Mouse (Mus musculus): ENCODE results near the gene Dst. TPM values are rescaled to one million over a fixed set of nuclear protein-coding genes. Genes with fewer than 3 reads are reported as not detected.
A peak's percentile ranks its signal among the peaks of the same experiment; 100 is the strongest.

The Dst gene
- polyA plus RNA-seq, 1 experiment from 2014 or later, result 13.4 TPM

DNA sequence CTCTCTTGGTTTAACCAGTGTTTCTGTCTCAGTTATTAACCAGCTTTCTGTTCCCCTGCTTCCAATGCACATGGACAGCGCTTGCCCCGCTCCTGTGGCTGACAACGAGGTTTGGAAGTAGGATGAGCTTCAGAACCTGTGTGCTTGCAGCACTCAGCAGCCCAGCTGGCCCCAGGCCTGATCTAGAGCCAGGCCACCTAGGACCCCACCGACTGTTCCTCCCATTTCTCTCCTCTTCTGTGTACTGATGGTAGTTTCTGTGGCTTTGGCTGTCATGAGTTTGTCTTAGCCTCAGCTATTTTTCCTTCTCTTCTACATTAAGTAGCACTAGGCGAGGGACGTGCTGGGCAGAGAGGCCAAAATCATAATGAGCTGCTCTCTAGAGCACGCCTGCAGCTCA, 368.7 kb downstream of the Dst start:
- no peak overlapping the region for H3K9ac ChIP-seq (ENCODE audit: low read length)
- peaks cover 12% of the 10 kb centered on the region for H3K36me3 ChIP-seq (ENCODE audit: control insufficient read depth, insufficient read depth, low read length)
- H3K9me3 ChIP-seq (ENCODE audit: control insufficient read depth, low read length), result no peaks in the 10 kb centered on the region
- no peak overlapping the region for H3K4me2 ChIP-seq (ENCODE audit: low read depth, low read length)
- 0 out of 2 replicates have a peak, but pooled peaks cover 3% of the 10 kb centered on the region for H3K4me1 ChIP-seq (replicated peaks; ENCODE audit: control insufficient read depth, insufficient read depth, low read length)
- no peak for ATAC-seq (ENCODE audit: low read depth)
- 84% methylated on average over 7 of the region's 7 CpGs for WGBS
- no peak overlapping the region for H3K4me3 ChIP-seq (ENCODE audit: low read length)
- H3K27ac ChIP-seq (ENCODE audit: low read length), result peak overlapping the region; percentile 39; the same call in 1 of the 2 replicates
- no peaks in the 10 kb centered on the region for H3K27me3 ChIP-seq (ENCODE audit: control insufficient read depth, insufficient read depth, low read depth, low read length)

- 0 out of 2 replicates have a peak, but pooled peaks have one; percentile 56 for ATAC-seq (ENCODE audit: low read depth)
- Histone ChIP-seq H3K4me3 (ENCODE audit: low read length) (no peak overlapping the region), H3K9ac (ENCODE audit: low read length) (no peak overlapping the region), H3K36me3 (ENCODE audit: control insufficient read depth, insufficient read depth, low read length) (peaks cover 9% of the 10 kb centered on the region), H3K4me1 (replicated peaks; ENCODE audit: control insufficient read depth, insufficient read depth, low read length) (0 out of 2 replicates have a peak, but pooled peaks cover 3% of the 10 kb centered on the region), H3K4me2 (ENCODE audit: low read depth, low read length) (no peak overlapping the region), H3K27me3 (ENCODE audit: control insufficient read depth, insufficient read depth, low read depth, low read length) (no peaks in the 10 kb centered on the region), H3K9me3 (ENCODE audit: control insufficient read depth, low read length) (no peaks in the 10 kb centered on the region), H3K27ac (ENCODE audit: low read length) (no peak overlapping the region)
- 47% methylated on average over 8 of the region's 8 CpGs for WGBS
These were observed 369.2 kb downstream of the Dst start for GRCm38 (mm10) chr1:34277259-34277658.

DNA sequence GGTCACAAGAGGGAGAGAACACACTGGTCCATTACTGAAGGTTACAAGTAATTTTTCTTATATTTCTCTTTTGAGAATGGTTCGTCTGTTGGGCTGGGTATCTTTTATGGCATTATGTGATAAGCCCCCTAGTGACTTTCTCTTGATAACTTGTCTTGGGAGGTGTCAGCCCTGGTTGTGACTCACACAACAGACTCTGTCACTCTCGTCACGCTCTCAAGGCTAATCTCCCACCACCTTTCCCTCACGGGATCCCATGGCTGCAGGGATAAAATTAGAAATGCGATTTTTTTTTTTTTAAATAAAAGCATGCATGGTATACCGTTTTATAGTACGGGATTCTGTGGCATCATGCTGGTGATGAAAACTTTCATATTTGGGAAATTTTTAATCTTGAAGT, 375.5 kb downstream of the Dst start:
- no peak overlapping the region for H3K27ac ChIP-seq (ENCODE audit: low read length)

DNA sequence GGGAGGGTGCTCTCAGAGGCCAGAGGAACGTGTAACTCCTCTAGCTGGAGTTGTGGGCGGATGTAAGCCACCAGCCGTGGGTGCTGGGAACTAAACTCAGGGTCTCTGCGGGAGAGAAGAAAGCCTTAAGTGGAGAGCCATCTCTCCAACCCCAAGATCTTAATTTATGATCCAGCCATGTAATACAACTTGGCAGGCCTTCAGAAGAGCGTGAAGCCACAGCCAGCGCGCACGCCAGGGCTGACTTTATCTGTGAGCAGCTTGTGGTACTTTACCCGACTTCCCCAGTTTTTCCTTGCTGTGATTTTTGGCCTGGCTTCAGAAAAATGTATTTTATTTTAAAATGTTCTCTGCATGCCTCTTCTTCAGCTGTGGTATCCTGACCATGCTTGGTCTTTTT, 377.0 kb downstream of the Dst start:
- Histone ChIP-seq H3K4me3 (ENCODE audit: low read length) (no peak overlapping the region), H3K27me3 (ENCODE audit: control insufficient read depth, insufficient read depth, low read depth, low read length) (no peaks in the 10 kb centered on the region), H3K36me3 (ENCODE audit: control insufficient read depth, insufficient read depth, low read length) (peaks cover 5% of the 10 kb centered on the region), H3K9me3 (ENCODE audit: control insufficient read depth, low read length) (no peaks in the 10 kb centered on the region), H3K4me2 (ENCODE audit: low read depth, low read length) (no peak overlapping the region), H3K4me1 (replicated peaks; ENCODE audit: control insufficient read depth, insufficient read depth, low read length) (peaks cover 6% of the 10 kb centered on the region), H3K9ac (ENCODE audit: low read length) (no peak overlapping the region), H3K27ac (ENCODE audit: low read length) (no peak overlapping the region)
- no peak for ATAC-seq (ENCODE audit: low read depth)
- WGBS, result 61% methylated on average over 9 of the region's 9 CpGs

More for the DNA sequence above, 375.5 kb downstream of the Dst start:
- Histone ChIP-seq H3K9me3 (ENCODE audit: control insufficient read depth, low read length) (no peaks in the 10 kb centered on the region), H3K4me2 (ENCODE audit: low read depth, low read length) (no peak overlapping the region), H3K9ac (ENCODE audit: low read length) (no peak overlapping the region), H3K4me1 (replicated peaks; ENCODE audit: control insufficient read depth, insufficient read depth, low read length) (no peaks in the 10 kb centered on the region; the same call in 1 of the 2 replicates), H3K4me3 (ENCODE audit: low read length) (no peak overlapping the region), H3K36me3 (ENCODE audit: control insufficient read depth, insufficient read depth, low read length) (peaks cover 5% of the 10 kb centered on the region), H3K27me3 (ENCODE audit: control insufficient read depth, insufficient read depth, low read depth, low read length) (no peaks in the 10 kb centered on the region)
- ATAC-seq (ENCODE audit: low read depth), result no peak
- WGBS, result 78% methylated on average over 7 of the region's 7 CpGs

DNA sequence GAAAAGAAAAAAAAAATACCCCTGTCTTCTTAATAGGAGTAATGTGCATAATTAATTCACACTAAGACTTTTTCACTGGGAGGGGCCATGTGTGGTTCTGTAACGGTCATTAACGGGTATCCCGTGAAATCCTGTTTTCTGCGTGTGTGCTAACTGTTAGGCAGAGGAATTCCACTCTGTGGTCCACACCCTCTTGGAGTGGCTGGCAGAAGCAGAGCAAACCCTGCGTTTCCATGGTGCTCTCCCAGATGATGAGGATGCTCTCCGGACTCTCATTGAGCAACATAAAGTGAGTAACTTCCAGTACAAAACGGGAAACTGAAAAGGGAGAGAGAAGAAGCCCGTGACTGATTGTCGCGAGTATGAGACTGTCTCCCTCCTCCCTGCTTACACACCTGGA, 379.7 kb downstream of the Dst start:
- 72% methylated on average over 10 of the region's 10 CpGs for WGBS

GRCm38 (mm10) chr1:34288181-34288580, 380.2 kb downstream of the Dst start:
- Histone ChIP-seq H3K4me2 (ENCODE audit: low read depth, low read length) (no peak overlapping the region), H3K27ac (ENCODE audit: low read length) (no peak overlapping the region; the same call in 1 of the 2 replicates), H3K4me3 (ENCODE audit: low read length) (no peak overlapping the region), H3K4me1 (replicated peaks; ENCODE audit: control insufficient read depth, insufficient read depth, low read length) (peaks cover 6% of the 10 kb centered on the region), H3K36me3 (ENCODE audit: control insufficient read depth, insufficient read depth, low read length) (peaks cover 12% of the 10 kb centered on the region), H3K9me3 (ENCODE audit: control insufficient read depth, low read length) (0 out of 2 replicates have a peak, but pooled peaks cover 3% of the 10 kb centered on the region), H3K9ac (ENCODE audit: low read length) (no peak overlapping the region), H3K27me3 (ENCODE audit: control insufficient read depth, insufficient read depth, low read depth, low read length) (no peaks in the 10 kb centered on the region)
- no peak for ATAC-seq (ENCODE audit: low read depth)
- 83% methylated on average over 8 of the region's 8 CpGs for WGBS

More for the DNA sequence above, 379.7 kb downstream of the Dst start:
- Histone ChIP-seq H3K4me3 (ENCODE audit: low read length) (no peak overlapping the region), H3K4me1 (replicated peaks; ENCODE audit: control insufficient read depth, insufficient read depth, low read length) (peaks cover 6% of the 10 kb centered on the region), H3K4me2 (ENCODE audit: low read depth, low read length) (no peak overlapping the region), H3K9ac (ENCODE audit: low read length) (no peak overlapping the region), H3K9me3 (ENCODE audit: control insufficient read depth, low read length) (0 out of 2 replicates have a peak, but pooled peaks cover 3% of the 10 kb centered on the region), H3K27ac (ENCODE audit: low read length) (no peak overlapping the region), H3K36me3 (ENCODE audit: control insufficient read depth, insufficient read depth, low read length) (peaks cover 14% of the 10 kb centered on the region), H3K27me3 (ENCODE audit: control insufficient read depth, insufficient read depth, low read depth, low read length) (no peaks in the 10 kb centered on the region)
- no peak for ATAC-seq (ENCODE audit: low read depth)

GRCm38 (mm10) chr1:34288721-34289471, 380.9 kb downstream of the Dst start:
- peak overlapping the region; percentile 66 for H3K27ac ChIP-seq (ENCODE audit: low read length)
- no peak overlapping the region for H3K4me3 ChIP-seq (ENCODE audit: low read length)
- 0 out of 2 replicates have a peak, but pooled peaks cover 3% of the 10 kb centered on the region for H3K9me3 ChIP-seq (ENCODE audit: control insufficient read depth, low read length)
- ATAC-seq (ENCODE audit: low read depth), result peak; percentile 52
- no peak overlapping the region for H3K4me2 ChIP-seq (ENCODE audit: low read depth, low read length)
- WGBS, result 53% methylated on average over 13 of the region's 13 CpGs
- H3K4me1 ChIP-seq (replicated peaks; ENCODE audit: control insufficient read depth, insufficient read depth, low read length), result peaks cover 6% of the 10 kb centered on the region
- H3K36me3 ChIP-seq (ENCODE audit: control insufficient read depth, insufficient read depth, low read length), result peaks cover 15% of the 10 kb centered on the region
- H3K9ac ChIP-seq (ENCODE audit: low read length), result no peak overlapping the region
- H3K27me3 ChIP-seq (ENCODE audit: control insufficient read depth, insufficient read depth, low read depth, low read length), result no peaks in the 10 kb centered on the region

DNA sequence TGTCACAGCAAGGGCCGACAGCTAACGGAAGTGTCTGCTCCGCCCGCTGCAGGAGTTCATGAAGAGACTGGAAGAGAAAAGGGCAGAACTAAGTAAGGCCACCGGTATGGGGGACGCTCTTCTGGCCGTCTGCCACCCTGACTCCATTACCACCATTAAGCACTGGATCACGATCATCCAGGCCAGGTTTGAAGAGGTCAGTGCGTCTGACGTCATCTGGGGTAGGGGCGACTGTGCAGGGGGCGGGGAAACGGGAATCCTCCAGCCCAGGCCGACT, 381.4 kb downstream of the Dst start:
- Histone ChIP-seq H3K9ac (ENCODE audit: low read length) (no peak overlapping the region), H3K27ac (ENCODE audit: low read length) (peak overlapping the region; percentile 66; the same call in 1 of the 2 replicates), H3K4me1 (replicated peaks; ENCODE audit: control insufficient read depth, insufficient read depth, low read length) (peaks cover 6% of the 10 kb centered on the region), H3K9me3 (ENCODE audit: control insufficient read depth, low read length) (0 out of 2 replicates have a peak, but pooled peaks cover 3% of the 10 kb centered on the region), H3K27me3 (ENCODE audit: control insufficient read depth, insufficient read depth, low read depth, low read length) (no peaks in the 10 kb centered on the region), H3K36me3 (ENCODE audit: control insufficient read depth, insufficient read depth, low read length) (peaks cover 16% of the 10 kb centered on the region), H3K4me2 (ENCODE audit: low read depth, low read length) (no peak overlapping the region), H3K4me3 (ENCODE audit: low read length) (no peak overlapping the region)
- WGBS, result 57% methylated on average over 14 of the region's 14 CpGs
- peak; percentile 34; the same call in 1 of the 2 replicates for ATAC-seq (ENCODE audit: low read depth)

DNA sequence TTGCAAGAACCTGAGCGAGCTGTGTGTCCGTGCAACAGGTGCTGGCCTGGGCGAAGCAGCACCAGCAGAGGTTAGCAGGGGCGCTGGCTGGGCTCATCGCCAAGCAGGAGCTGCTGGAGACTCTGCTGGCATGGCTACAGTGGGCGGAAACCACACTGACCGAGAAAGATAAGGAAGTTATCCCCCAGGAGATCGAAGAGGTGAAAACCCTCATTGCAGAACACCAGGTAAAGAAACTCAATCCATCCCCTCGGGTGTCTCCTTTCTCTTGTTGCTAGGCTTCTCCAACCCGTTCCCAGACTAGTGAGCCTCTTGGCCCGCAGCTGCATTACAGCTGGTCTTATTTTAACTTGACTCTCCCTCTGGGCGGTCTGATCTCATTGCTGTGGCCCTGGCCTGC, 382.3 kb downstream of the Dst start:
- H3K4me3 ChIP-seq (ENCODE audit: low read length), result no peak overlapping the region
- H3K27ac ChIP-seq (ENCODE audit: low read length), result no peak overlapping the region
- H3K4me1 ChIP-seq (replicated peaks; ENCODE audit: control insufficient read depth, insufficient read depth, low read length), result peaks cover 6% of the 10 kb centered on the region
- WGBS, result 72% methylated on average over 12 of the region's 12 CpGs
- no peak overlapping the region for H3K9ac ChIP-seq (ENCODE audit: low read length)
- no peak for ATAC-seq (ENCODE audit: low read depth)
- no peak overlapping the region for H3K4me2 ChIP-seq (ENCODE audit: low read depth, low read length)
- H3K36me3 ChIP-seq (ENCODE audit: control insufficient read depth, insufficient read depth, low read length), result peaks cover 16% of the 10 kb centered on the region
- 0 out of 2 replicates have a peak, but pooled peaks cover 3% of the 10 kb centered on the region for H3K9me3 ChIP-seq (ENCODE audit: control insufficient read depth, low read length)
- H3K27me3 ChIP-seq (ENCODE audit: control insufficient read depth, insufficient read depth, low read depth, low read length), result no peaks in the 10 kb centered on the region
